12 mouse cellular contexts compared by ENCODE assay signal in the genomic region with DNA sequence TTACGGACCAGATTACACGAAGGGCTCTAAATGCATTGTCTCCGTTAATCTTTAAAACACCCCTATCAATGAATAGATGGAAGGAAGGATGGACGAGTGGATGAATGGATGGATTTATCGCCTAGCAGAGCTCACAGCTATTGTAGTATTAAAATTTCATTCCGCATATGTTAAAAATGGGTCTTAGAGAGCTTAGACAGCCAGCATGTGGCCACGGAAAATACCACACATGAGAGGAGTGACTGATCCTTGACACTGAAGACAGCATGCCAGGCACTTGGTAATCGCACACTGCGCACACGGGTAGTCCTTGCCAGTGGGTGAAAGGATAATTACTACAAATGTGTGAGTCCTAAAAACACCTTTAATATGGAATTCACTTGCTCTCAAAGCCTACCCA.
DNase-seq lines count a peak whose midpoint lies in the region; ATAC-seq lines count a peak whose summit lies in the region.
"Had no signal": no experiment of that assay in that cellular context is flagged by ENCODE, and none has a peak within 500 bp of the region (broad histone marks: within the 10 kb centered on the region; RNA-seq: fewer than 3 reads in every experiment).

No protein-coding gene starts in this region.

- no peaks in the 10 kb centered on the region for H3K27me3 ChIP-seq in heart, embryonic 10.5 days (ENCODE audit: insufficient read depth, poor library complexity, severe bottlenecking)
- no peaks in the 10 kb centered on the region for H3K27me3 ChIP-seq in heart, embryonic 12.5 days (replicated peaks)
- H3K27me3 ChIP-seq in forebrain, embryonic 16.5 days (replicated peaks; ENCODE audit: control insufficient read depth, insufficient read depth, low read length): no peaks in the 10 kb centered on the region
- H3K27me3 ChIP-seq in midbrain, embryonic 10.5 days (ENCODE audit: low read depth, poor library complexity, severe bottlenecking): peaks cover 62% of the 10 kb centered on the region
- no peaks in the 10 kb centered on the region for H3K27me3 ChIP-seq in neural tube, embryonic 14.5 days (ENCODE audit: control insufficient read depth, insufficient read depth, low read length)
- H3K27me3 ChIP-seq: heart, embryonic 15.5 days had no signal

- H3K27ac ChIP-seq in heart, embryonic 10.5 days: no peak overlapping the region
- H3K27ac ChIP-seq in heart, embryonic 12.5 days (ENCODE audit: poor library complexity, severe bottlenecking): no peak overlapping the region
- H3K27ac ChIP-seq in forebrain, embryonic 16.5 days (ENCODE audit: low read length): peak overlapping the region; percentile 93
- H3K27ac ChIP-seq in midbrain, embryonic 10.5 days (replicated peaks): 0 out of 2 replicates have a peak overlapping the region, but pooled peaks have one; percentile 38
- H3K27ac ChIP-seq in neural tube, embryonic 14.5 days (ENCODE audit: low read depth, low read length): peak overlapping the region; percentile 89
- H3K27ac ChIP-seq: heart, embryonic 15.5 days; kidney, postnatal 0 days; liver, embryonic 14.5 days had no signal

- no peaks in the 10 kb centered on the region for H3K36me3 ChIP-seq in heart, embryonic 10.5 days
- no peaks in the 10 kb centered on the region for H3K36me3 ChIP-seq in heart, embryonic 12.5 days
- no peaks in the 10 kb centered on the region for H3K36me3 ChIP-seq in forebrain, embryonic 16.5 days (ENCODE audit: control insufficient read depth, insufficient read depth)
- H3K36me3 ChIP-seq in midbrain, embryonic 10.5 days: no peaks in the 10 kb centered on the region
- no peaks in the 10 kb centered on the region for H3K36me3 ChIP-seq in neural tube, embryonic 14.5 days (ENCODE audit: control insufficient read depth, insufficient read depth, low read length)
- H3K36me3 ChIP-seq: heart, embryonic 15.5 days had no signal

- ATAC-seq in heart, embryonic 12.5 days (ENCODE audit: insufficient number of reproducible peaks, low FRiP score): no peak
- ATAC-seq in forebrain, embryonic 16.5 days: 0 out of 2 replicates have a peak, but pooled peaks have one; percentile 19
- ATAC-seq in neural tube, embryonic 14.5 days (ENCODE audit: low read depth): no peak
- ATAC-seq in erythroid progenitor cell, adult 5-6 weeks (replicated peaks; ENCODE audit: low FRiP score, poor library complexity, severe bottlenecking): no peak

- no peaks in the 10 kb centered on the region for H3K9me3 ChIP-seq in heart, embryonic 10.5 days
- no peaks in the 10 kb centered on the region for H3K9me3 ChIP-seq in heart, embryonic 12.5 days (replicated peaks)
- H3K9me3 ChIP-seq in forebrain, embryonic 16.5 days (ENCODE audit: control insufficient read depth, low read length): no peaks in the 10 kb centered on the region
- no peaks in the 10 kb centered on the region for H3K9me3 ChIP-seq in midbrain, embryonic 10.5 days (replicated peaks)
- H3K9me3 ChIP-seq in neural tube, embryonic 14.5 days (ENCODE audit: control insufficient read depth, low read length): no peaks in the 10 kb centered on the region
- H3K9me3 ChIP-seq: heart, embryonic 15.5 days had no signal

- 77% methylated on average over 10 of the region's 10 CpGs for WGBS in heart, embryonic 10.5 days
- 80% methylated on average over 10 of the region's 10 CpGs for WGBS in heart, embryonic 12.5 days
- 8% methylated on average over 10 of the region's 10 CpGs for WGBS in forebrain, embryonic 16.5 days
- WGBS in midbrain, embryonic 10.5 days: 35% methylated on average over 10 of the region's 10 CpGs
- 16% methylated on average over 10 of the region's 10 CpGs for whole genome bisulfite sequencing in neural tube, embryonic 14.5 days

- no peak overlapping the region for H3K4me3 ChIP-seq in heart, embryonic 10.5 days
- H3K4me3 ChIP-seq in heart, embryonic 12.5 days: no peak overlapping the region
- no peak overlapping the region for H3K4me3 ChIP-seq in forebrain, embryonic 16.5 days (replicated peaks; ENCODE audit: low read length)
- 0 out of 2 replicates have a peak overlapping the region, but pooled peaks have one; percentile 14 for H3K4me3 ChIP-seq in midbrain, embryonic 10.5 days
- H3K4me3 ChIP-seq in neural tube, embryonic 14.5 days (ENCODE audit: low read depth, low read length): no peak overlapping the region
- H3K4me3 ChIP-seq: heart, embryonic 15.5 days had no signal

- no peak overlapping the region for H3K9ac ChIP-seq in heart, embryonic 12.5 days
- peak overlapping the region; percentile 43; the same call in 1 of the 2 replicates for H3K9ac ChIP-seq in forebrain, embryonic 16.5 days (replicated peaks; ENCODE audit: low read depth, low read length)
- peak overlapping the region; percentile 17 for H3K9ac ChIP-seq in neural tube, embryonic 14.5 days (replicated peaks; ENCODE audit: low read depth, low read length)
- H3K9ac ChIP-seq: heart, embryonic 15.5 days; liver, embryonic 14.5 days had no signal

- H3K4me1 ChIP-seq in heart, embryonic 10.5 days: peaks cover 37% of the 10 kb centered on the region
- peaks cover 44% of the 10 kb centered on the region for H3K4me1 ChIP-seq in heart, embryonic 12.5 days (replicated peaks)
- peaks cover 76% of the 10 kb centered on the region for H3K4me1 ChIP-seq in forebrain, embryonic 16.5 days (replicated peaks; ENCODE audit: control insufficient read depth, insufficient read depth, low read length)
- H3K4me1 ChIP-seq in midbrain, embryonic 10.5 days: peaks cover 61% of the 10 kb centered on the region
- peaks cover 69% of the 10 kb centered on the region for H3K4me1 ChIP-seq in neural tube, embryonic 14.5 days (ENCODE audit: control insufficient read depth, insufficient read depth, low read length)

- peak; percentile 3 for DNase-seq in heart, embryonic 10.5 days (ENCODE audit: low spot score)
- DNase-seq in midbrain, embryonic 10.5 days (ENCODE audit: low spot score): no peak
- DNase-seq in urinary bladder, postnatal 4 days (ENCODE audit: low spot score in 2 of 2): no peak
- DNase-seq in right cerebral cortex, postnatal 14 days: no peak
- DNase-seq: cerebellum, adult 8-10 months had no signal

- no peak overlapping the region for H3K4me2 ChIP-seq in heart, embryonic 12.5 days
- peak overlapping the region; percentile 42 for H3K4me2 ChIP-seq in forebrain, embryonic 16.5 days (ENCODE audit: low read length)
- H3K4me2 ChIP-seq in neural tube, embryonic 14.5 days (ENCODE audit: low read depth, low read length): peak overlapping the region; percentile 0; the same call in 1 of the 2 replicates
- H3K4me2 ChIP-seq: heart, embryonic 15.5 days had no signal

Comparison
In these comparisons a context has a peak if more than half of its experiments do, and no peak if none do; other contexts are left out.
1. H3K27ac ChIP-seq: peak in forebrain, embryonic 16.5 days (single experiment), midbrain, embryonic 10.5 days (single experiment) and neural tube, embryonic 14.5 days (single experiment); none in heart, embryonic 10.5 days (single experiment) and heart, embryonic 12.5 days (single experiment).